10 mouse cellular contexts compared by ENCODE assay signal in the genomic region with DNA sequence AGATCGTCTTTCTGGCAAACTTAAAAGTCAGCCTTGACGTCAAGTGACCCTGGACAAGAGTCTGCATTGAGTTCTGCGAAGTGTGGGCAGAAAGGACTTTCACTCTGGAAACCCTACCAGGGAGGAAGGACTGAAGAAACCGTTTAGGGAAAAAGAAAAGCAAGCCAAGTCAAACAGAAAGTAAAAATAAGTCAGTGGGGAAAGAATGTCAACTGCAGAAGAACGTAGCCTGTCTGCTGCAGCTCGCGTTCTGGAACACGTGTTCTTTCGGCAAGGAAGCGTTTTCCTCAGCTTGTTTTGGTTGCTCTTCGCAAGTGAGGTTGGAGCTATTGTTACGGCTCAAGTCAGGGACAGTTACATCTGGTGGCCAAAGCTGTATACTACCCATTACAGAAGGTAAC.
DNase-seq lines count a peak whose midpoint lies in the region; ATAC-seq and TF ChIP-seq lines count a peak whose summit lies in the region.
"Had no signal": no experiment of that assay in that cellular context is flagged by ENCODE, and none has a peak within 500 bp of the region (broad histone marks: within the 10 kb centered on the region; RNA-seq: fewer than 3 reads in every experiment).

No protein-coding gene starts in this region.

- H3K4me1 ChIP-seq in embryonic fibroblast, embryonic 13.5 days (ENCODE audit: control insufficient read depth, insufficient read depth, low read length) = peaks cover 2% of the 10 kb centered on the region; the same call in 1 of the 2 replicates
- peaks cover 14% of the 10 kb centered on the region for H3K4me1 ChIP-seq in lung, embryonic 16.5 days (replicated peaks; ENCODE audit: control insufficient read depth, insufficient read depth, low read length)
- H3K4me1 ChIP-seq: neural tube, embryonic 13.5 days had no signal

- peak overlapping the region; percentile 85 for H3K27ac ChIP-seq in embryonic fibroblast, embryonic 13.5 days (ENCODE audit: insufficient read depth, low read length)
- H3K27ac ChIP-seq in lung, embryonic 16.5 days (ENCODE audit: low read length) = peak overlapping the region; percentile 60
- H3K27ac ChIP-seq: neural tube, embryonic 13.5 days had no signal

- peak overlapping the region; percentile 2; the same call in 1 of the 2 replicates for H3K9ac ChIP-seq in lung, embryonic 16.5 days (ENCODE audit: low read length)
- H3K9ac ChIP-seq: neural tube, embryonic 13.5 days had no signal

- no peak for TF ChIP-seq POLR2A in embryonic fibroblast, embryonic 13.5 days (IDR thresholded peaks at IDR 0.05; ENCODE audit: low read depth, low read length)

- H3K4me3 ChIP-seq in embryonic fibroblast, embryonic 13.5 days (ENCODE audit: insufficient read depth, low read length) = peak overlapping the region; percentile 27; the same call in 1 of the 2 replicates
- peak overlapping the region; percentile 31 for H3K4me3 ChIP-seq in lung, embryonic 16.5 days (ENCODE audit: low read length)
- H3K4me3 ChIP-seq: erythroblast, embryonic 14.5 days; neural tube, embryonic 13.5 days had no signal

- ATAC-seq in inflammation-experienced regulatory T-cells, adult 6 months = peak; percentile 80
- ATAC-seq in lung, embryonic 16.5 days (ENCODE audit: low read depth) = peak; percentile 80

- no peak for TF ChIP-seq CTCF in embryonic fibroblast, embryonic 13.5 days (IDR thresholded peaks at IDR 0.05; ENCODE audit: borderline replicate concordance, insufficient read depth, low read length)

- 21% methylated on average over 12 of the region's 12 CpGs for WGBS in lung, embryonic 16.5 days

- H3K9me3 ChIP-seq in lung, embryonic 16.5 days (ENCODE audit: control insufficient read depth, low read length) = no peaks in the 10 kb centered on the region
- H3K9me3 ChIP-seq: neural tube, embryonic 13.5 days had no signal

- no peaks in the 10 kb centered on the region for H3K27me3 ChIP-seq in lung, embryonic 16.5 days (ENCODE audit: control insufficient read depth, insufficient read depth, low read depth, low read length)
- H3K27me3 ChIP-seq: neural tube, embryonic 13.5 days had no signal

- H3K36me3 ChIP-seq in lung, embryonic 16.5 days (ENCODE audit: control insufficient read depth, insufficient read depth, low read length) = no peaks in the 10 kb centered on the region
- H3K36me3 ChIP-seq: neural tube, embryonic 13.5 days had no signal

- DNase-seq in 3T3-L1 (ENCODE audit: low read depth, low spot score) = peak; percentile 63
- peak; percentile 71 for DNase-seq in CD4-positive, CD25-positive, alpha-beta regulatory T cell, adult 2 months (ENCODE audit: low read depth, low spot score)
- peak; percentile 18 for DNase-seq in thymus, postnatal 14 days
- no peak for DNase-seq in cerebellum, adult 11-12 months
- no peak for DNase-seq in layer of hippocampus, adult 9-10 months (ENCODE audit: low spot score)

- peak overlapping the region; percentile 49 for H3K4me2 ChIP-seq in lung, embryonic 16.5 days (ENCODE audit: low read depth, low read length)
- H3K4me2 ChIP-seq: neural tube, embryonic 13.5 days had no signal

Comparison
In these comparisons a context has a peak if more than half of its experiments do, and no peak if none do; other contexts are left out.
1. DNase-seq: peak in 3T3-L1 (single experiment), CD4-positive, CD25-positive, alpha-beta regulatory T cell, adult 2 months (single experiment) and thymus, postnatal 14 days (single experiment); none in cerebellum, adult 11-12 months (single experiment) and layer of hippocampus, adult 9-10 months (single experiment).